Mouse (Mus musculus) liver, adult 2 months (tissue): ENCODE data around the gene Hoxb4.

Source experiments
- CTCF ChIP-seq: fragments of 200-500 bp; IDR thresholded peaks from 2 replicates; pipeline ENCODE4 v1.5.1; 2011; ENCODE audit warnings: low read depth, low read length, control low read depth
- POLR2A ChIP-seq: fragments of 200-500 bp; IDR thresholded peaks from 2 replicates; pipeline ENCODE4 v1.6.1; 2011; ENCODE audit warnings: low read length, control low read depth; ENCODE audit not compliant: insufficient read depth; ENCODE audit errors: extremely low read depth

GRCm38 (mm10) chr11:96284041-96284749 lies 33.9 kb upstream of the Hoxb4 start:
- TF ChIP-seq CTCF (peak; percentile 30; the same call in 1 of the 2 replicates), POLR2A (no peak)
